Mouse (Mus musculus) heart, adult 9 months (tissue): ENCODE data around the gene Hyal1.

ENCODE experiments used
- DNase-seq, 2 experiments: peaks; one replicate each; pipeline ENCODE4 v3.0.0; 2022; ENCODE audit warnings: low spot score in 2 of 2

The Hyal1 gene

DNA sequence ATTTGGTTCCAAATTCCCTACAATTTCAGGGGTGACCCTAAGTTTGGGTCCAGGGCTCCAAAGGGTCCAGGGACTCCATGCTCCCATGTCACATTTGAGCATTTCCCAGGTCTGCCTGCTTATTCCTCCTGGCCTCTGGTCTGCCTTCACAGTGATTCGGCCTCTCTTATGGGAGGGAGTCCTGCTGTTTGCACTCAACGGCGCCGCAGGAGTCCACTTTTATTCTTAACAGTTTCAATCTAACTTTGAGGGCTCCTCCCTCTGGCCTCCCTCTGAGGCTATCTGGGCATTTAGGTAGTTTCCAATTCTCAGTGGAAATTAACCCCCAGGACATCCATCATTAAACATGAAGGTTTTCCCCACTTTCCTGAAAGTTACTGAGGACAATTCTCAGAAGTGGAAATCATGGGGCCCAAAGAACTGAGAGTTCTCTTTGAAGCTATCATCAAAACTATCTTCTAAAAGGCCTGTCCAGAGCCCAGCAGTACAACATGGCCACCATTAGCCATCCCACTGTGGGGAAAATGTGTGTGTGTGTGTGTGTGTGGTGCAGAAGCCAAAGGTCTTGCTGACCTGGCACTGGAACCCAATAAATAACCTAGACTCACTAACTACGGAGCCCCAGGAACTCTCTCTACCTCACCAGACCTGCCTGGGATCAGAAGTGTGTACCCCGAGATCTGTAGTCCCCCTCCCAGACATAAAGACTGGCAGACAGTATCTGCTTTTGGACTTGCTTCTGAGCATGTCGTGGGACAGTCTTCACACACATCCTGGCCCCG, 17.7 kb downstream of the Hyal1 start:
- no peak for DNase-seq

DNA sequence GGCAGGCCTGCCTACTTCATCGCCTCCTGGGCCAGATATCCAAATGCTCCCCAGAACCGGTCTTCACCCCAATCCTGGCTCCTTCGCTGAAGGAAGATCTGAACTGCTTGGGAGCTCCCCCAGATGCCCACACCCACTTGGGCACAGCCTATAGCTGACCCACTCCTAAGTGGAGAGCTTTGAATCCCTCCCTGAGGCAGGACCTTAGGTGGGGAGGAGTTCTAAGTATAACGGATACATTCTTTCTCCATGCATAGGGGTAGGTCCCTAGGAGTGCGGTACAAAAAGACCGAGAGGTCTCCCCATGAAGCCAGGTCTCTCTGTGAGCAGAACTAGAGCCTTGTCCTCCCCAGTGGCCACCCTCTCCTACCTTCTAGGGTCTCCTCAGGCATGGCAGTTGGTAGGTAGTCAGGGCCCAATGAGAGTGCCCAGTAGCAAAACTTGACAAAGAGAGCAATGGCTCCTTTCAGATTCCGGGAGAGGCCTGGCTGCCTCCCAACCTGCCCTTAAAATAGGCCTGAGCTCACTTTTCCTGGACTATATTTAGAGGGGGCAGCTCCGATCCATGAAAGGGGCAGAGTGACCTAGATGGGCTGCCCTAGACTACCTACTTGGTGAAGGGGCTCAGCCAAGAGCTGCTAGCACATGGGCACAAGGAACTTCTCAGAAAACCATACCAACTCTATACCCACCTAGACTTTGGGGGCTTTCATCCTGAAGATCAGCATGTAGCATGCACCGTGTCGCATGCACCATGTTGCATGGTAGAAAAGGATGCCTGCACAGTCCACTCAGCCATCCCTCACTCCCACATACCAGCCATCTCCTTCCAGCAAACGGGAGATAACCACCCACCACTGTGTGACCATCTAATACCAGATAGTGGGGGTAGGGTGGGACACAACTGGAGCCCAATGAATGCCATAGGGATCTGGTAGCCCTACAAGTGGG, 20.2 kb downstream of the Hyal1 start:
- peak; percentile 74 to 85 for DNase-seq

DNA sequence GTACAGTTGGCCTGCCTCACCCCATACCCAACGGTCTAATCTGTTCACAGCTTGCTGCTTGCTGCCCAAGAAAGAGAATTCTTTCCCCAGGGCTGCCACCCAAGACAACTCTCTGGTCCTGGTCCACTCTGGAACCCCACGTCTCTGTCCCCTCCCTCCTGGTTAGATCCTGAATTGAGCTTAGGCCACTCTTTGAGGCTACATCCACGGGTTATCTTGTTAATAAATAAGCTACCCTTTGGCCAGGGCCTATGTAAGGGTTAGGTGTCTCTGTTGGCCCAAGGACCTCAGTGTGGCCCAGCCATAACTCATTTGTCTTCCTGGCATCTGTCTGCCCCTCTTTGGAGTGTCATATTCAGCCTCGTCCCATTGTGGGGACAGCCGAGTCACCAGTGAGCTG, 21.7 kb downstream of the Hyal1 start:
- DNase-seq: no peak

DNA sequence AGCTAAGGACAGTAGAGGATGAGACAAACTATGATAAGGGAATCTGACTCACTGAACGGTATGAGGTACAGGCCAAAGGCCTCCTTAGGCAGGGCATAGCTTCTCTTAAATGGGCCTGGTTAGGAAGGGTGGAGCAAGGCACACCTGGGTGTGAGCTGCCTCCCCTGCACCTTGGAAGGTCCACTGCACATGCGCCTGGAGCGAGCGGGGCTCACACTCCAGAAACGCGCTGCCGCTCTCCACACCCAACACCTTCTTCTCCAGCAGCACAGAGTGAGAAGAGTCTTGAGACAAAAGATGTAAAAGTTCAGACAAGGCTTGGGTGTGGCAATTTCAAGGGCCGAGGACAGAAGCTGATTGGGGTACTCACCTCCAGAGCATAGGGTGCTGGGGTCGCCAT, 22.7 kb downstream of the Hyal1 start:
- no peak for DNase-seq

DNA sequence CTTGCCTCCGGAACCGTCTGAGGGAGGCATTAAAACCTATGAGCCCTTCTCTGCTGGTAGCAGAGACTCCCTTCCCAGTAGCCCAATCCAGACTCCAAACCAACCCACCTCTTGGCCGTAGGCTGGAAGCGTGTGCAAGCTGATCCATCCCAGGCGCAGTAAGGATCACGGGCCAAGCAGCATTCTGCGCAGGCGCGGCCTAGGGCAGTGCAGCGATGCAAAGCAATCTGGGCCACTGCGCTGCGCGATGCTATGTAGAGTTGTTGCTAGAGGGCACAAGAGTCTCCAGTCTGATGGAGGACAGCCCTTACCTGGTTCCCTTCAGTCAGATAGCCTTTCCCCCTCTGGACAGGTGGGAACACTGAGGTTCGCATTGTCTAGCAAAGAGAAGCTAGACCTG, 23.1 kb downstream of the Hyal1 start:
- no peak for DNase-seq

DNA sequence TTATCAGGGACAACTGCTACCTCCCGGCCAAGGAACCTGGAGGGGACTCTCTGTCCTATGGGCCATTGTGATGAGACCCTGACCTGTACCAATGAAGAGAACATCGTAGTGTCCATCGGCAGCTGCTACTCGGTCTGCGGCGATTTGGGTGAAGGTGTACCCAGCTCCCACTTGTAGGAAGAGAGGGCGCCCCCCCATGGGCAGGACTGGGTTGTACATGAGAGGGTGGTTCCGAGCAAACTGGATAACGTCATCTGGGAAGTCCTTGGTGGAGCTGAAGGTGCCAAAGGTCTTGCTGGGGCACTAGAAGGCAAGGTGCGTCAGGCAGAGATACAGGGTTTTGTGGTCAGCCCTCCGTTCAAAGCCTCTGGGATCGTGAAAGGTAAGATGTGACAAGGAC, 24.0 kb downstream of the Hyal1 start:
- no peak for DNase-seq

DNA sequence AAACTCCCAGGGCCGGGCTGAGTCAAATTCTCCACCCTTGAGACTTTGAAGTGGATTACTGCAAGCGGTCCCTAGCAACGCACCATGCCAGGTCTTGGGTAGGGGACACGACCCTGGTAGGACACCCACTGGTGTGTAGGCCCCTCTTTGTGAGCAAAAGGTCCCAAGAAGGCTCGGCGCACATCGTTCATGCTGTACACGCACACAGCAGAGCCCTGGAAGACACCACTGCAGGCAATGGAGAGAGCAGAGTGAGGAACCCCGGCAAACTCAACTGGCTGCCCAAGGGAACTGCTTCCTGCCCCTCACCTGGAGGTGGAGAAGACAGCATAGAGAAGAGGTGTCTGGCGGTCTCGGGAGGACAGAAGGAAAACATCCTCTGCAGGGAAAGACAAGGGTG, 24.5 kb downstream of the Hyal1 start:
- DNase-seq: no peak

DNA sequence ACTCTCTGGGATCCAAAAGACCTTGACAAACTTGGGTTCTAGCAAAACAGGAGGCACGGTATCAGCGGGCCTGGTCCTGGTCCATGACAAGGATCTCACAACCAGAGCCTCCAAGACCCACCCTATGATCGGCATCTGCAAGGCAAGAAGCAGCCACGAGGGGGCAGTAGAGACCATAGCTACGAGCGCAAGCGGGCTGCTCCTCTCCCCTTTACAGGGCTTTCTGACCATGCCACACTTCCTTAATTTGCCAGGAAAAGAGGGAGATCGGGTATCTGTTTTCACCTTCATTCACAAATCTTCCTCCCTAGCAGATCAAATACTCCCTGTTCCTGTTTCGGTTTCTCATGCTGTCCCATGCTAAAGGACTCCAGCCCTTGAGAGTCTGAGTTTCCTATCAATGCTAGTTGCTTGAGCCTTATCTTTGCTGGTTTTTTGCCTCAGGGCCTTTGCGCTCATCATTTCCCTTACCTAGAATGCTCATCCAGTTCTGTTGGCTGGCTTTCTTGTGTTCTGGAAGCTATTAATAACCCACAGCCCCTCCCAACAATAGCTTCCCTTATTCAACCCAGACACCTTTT, 25.4 kb downstream of the Hyal1 start:
- DNase-seq: peak; percentile 84 to 91

DNA sequence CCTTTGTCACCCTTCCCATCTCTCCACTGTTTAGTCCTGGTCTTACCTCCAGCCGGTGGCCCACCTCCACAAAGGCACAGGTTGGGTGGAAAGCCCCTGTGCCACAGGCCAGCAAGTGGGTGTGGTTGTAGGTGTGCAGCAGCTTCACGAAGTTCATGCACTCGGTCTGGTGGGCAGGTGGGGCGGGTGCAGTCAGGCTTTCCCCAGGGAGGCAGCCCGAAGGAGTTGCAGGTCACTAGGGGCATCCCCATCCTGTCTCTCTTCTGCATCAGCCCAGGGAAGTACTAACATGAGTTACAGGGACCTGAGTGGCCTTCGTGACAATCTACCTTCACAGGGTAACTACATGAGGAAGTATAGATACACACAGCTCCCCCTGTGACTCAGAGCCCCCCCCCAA, 26.5 kb downstream of the Hyal1 start:
- no peak for DNase-seq

DNA sequence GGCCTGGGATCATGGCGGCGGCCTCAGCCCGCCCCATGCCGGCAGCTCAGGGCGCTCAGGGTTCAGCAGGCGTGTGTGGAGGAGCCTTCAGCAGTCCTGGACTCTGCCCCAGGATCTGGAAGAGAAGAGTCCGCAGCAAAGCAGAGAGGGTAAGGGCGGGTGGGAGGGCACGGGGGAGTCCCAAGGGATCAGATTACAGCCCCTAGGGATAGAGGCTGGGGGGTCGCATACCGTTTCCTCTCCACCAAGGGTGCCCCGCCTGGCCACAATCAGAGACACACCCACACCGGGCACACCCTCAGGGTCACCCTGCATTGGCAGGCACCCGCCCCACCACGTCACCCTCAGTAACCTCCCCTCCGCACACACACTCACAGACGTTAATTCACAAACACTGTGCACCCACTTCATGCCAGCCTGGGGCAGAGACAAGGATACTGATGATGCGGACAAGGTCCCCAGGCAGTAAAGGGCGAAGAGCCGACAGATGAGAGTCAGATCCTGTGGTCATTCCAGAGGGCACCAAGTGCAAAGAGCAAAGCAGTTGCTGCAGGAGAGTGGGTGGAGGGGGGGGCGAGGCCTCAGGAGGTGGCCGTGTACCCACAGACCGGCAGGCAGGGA, 28.4 kb downstream of the Hyal1 start:
- DNase-seq: no peak

DNA sequence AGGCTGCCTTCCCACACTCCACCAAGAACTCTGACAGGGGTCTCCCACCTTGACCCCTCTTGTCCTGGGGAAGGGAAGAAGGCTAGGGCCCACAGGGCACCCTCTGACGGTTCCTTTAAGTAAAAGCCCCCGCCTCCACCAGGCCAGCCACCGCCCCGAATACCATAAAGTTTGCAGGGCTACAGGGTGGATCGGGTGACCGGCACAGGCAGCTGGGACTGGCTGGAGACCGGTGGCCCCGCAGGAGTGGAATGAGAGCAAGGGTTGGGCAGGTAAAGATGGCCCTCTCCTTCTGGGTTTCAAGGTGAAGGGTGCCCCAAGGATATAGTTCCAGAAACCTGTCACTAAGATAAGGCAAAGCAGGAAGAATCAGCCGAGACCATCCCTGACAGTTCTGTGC, 29.9 kb downstream of the Hyal1 start:
- no peak for DNase-seq

DNA sequence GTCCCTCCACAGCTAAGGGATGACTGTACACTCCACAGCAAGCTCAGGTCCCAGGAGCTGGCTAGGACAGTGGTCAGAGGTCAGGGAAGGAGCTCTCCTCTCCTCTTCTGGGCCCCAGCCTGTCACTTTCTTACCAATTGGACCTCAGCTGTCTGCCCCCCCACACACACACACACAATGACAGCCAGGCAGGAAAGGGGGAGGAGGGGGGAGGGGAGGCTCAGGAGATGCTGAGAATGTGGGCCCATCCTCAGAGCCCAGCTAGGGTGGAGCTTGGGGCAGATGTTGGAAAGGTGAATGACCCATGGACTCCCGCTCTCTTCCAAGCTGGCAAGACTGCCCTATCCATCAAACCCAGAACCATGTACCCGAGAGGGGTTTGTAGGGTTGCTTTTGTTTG, 30.3 kb downstream of the Hyal1 start:
- DNase-seq: no peak

DNA sequence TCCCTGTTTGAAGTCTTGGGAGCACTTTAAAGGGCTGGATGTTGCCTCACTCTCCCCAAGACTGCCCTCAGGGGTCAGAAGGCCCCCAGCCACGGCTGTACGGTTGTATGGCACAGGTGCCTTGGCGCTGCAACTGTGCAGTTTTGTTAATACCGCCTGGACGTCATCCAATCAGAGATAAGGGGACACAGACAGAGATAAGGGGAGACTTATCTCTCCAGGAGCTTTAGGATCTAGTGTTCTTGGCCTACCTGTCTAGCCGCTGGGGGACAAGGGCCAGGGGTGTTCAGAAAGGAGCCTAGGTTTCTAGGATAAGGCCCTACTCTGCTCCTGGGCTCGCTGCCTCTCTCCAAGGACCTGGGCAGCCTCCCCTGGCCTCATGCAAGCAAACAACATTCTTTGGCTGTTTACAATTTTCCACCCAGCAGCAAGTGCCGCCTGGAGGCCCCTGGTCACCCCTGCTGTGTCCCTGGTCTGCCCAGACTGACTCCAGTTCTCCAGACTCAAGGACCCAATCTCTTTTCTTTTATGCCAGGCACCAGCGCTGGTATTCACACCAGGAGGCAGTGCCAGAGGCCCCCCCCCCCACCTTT, 31.0 kb downstream of the Hyal1 start:
- no peak for DNase-seq

DNA sequence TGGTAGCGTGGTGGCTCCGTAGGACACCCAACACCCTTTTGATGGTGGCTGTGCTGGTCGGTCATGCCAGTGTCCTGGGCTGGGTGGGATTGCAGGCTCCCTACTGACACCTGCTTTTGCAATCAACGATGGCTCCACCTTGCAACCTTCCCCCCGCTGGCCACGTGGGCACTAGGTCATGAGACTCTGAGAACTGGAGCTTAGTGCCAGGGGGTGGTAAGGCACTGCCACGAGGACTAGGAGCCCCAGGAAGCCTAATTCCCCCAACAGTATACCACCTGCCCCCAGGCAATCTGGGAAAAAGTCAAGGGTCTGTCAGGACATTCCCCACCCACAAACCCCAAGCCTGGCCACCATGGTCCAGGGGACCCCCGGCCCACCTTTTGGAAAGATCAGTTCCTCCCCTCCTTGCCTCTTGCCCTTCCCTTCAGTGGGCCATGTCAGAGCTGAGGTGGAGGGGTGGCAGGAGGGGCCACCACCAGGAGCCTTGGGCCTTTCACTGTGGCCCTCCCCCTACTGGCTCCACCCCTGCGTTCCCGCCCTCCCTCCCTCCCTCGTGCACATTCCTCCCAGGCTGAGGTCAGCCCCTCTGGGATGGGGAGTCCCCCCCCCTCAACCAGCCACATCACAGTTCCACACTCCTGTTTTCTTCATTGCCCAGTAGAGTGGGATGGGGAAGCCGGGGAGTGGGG, 32.2 kb downstream of the Hyal1 start, which contains the start of gene Sema3b:
Gene Sema3b (minus strand): TSS at position 489 of the 692 bp plus-strand sequence.
- DNase-seq: no peak

DNA sequence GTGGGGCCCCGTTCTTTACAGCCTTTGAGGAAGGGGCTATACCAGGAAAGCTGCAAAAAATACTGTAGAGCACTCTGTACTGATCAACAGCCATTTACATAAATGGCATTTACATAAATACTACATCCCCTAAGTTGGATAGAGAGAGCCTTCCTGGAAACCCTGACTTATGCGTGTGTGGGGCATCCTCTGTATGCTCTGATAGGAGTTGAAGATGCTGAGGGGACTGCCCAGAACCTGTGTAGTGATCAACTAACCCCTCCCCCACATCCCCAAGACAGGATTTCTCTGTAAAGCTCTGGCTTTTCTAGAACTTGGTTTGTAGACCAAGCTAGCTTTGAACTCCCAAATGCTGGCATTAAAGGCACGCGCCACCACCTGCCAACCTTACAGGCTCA, 32.7 kb downstream of the Hyal1 start:
- DNase-seq: no peak

DNA sequence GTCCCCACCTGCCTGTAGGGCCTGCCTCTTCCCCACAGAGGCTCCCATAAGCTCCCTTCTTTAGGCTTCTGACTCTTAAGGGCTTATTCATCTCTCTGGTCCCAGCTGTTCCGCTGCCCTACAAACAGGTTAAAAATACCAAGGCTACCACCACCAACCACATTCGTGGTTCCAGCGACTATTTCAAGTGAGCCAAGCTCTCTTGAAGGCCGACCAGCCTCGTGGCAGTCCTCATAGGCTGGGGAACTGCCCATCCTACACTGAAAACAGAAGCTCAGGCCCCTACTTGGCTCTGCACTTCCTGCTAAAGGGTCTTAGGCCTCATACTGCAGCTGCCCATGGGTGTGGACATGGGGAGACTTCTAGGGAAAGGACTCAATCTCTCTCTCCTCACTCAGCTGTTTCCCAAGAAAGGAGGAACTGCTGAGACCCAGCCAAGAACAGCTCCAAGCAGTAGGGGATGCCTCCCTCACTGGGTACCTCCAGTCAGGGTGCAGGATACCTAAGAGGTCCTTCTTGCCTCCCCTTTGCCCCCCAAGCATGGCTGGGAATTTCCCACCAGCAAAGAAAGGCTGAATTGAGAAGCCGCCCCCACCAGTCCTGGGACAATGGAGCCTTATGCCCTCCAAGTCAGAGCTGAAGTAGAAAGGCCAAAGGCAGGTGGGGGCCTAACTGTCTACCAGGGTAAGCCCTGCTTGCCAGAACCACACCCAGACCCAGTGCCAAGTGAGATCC, 34.9 kb downstream of the Hyal1 start:
- DNase-seq: peak; percentile 65 to 73

DNA sequence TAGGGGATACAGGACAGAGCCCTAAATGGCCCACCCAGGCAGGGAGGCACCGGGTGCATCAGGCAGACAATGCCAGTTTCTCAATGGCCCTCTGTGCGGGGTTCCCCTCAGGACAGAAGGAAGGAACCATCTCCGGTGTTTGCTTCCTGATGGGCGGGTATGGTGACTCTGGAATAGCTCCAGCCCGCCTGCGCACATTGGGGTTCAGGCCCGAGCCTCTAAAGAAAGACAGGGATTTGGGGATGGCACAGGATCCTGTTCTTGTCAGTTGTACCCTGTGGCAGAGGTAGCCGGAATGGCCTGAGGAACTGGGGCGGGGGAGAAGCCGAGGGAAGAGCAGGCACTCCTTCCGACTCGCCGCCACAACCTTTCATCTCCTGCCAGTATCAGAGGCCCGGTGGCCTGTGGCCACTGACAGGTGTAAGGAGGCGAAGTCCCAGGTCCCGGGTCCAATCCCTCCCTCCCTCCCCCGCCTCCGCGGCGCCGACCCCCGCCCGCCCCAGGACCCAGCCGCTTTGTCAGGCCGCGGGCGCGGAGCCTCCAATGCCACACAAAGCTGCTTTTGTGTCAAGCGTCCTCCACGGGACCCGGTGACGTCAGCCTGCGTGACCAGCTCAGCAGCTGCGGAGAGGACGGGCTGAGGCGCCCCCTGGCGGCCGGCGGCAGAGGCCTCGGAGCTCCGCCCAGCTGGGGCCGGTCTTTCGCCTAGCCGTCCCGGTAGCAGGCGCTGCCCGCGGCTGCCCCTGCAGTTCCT, 35.6 kb downstream of the Hyal1 start:
- DNase-seq: peak; percentile 97 to 99

DNA sequence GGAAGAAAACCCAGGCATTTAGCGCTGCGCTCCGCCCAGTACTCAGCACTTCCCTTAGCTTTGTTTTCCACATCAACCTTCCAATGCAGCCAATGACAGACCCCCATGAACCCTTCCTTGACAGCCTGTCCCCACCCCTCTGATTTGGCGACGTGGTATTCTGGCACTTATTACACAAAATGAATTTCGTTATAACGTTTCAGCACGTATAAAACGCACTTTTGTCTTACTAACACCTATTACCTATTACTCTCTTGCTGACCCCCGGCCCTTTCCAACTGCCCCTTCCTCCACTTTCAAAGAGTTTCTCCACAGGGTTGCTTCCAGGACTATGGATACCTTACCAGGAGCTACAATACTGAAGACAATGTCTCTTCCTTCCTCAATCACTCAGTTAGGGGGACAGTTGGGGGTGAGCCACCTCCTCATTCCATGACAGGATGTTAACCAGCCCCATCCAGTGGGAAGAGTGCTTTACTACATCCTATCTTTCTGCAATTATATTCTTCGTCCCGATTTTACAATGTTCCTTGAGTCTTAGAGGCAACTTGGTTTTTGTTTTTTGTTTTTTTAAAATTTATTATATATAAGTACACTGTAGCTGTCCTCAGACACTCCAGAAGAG, 36.3 kb downstream of the Hyal1 start:
- DNase-seq: no peak

DNA sequence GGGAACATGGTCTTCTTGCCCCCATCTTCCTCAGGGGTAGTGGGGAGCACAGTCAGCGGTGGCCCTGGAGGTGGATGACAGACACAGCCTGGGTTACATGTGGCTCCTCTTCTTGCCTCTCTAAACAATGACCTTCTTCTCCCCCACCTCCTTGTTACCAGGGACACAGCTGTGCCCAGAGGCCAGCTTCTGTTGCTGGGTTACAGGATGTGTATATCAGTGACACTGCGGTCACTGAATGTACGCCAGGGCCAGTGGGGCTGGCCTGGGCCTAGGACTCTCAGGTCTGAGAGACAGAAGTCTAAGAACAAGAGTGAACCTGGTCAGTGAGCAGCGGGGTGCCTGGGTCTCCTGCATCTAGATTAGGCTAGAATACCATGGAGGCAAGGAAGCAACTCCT, 38.3 kb downstream of the Hyal1 start:
- peak in 1 of 2 experiments; percentile 51 for DNase-seq
